Mouse (Mus musculus) MEL (cell line): ENCODE measurements around the gene Nusap1.

Experiments used
- CTCF ChIP-seq, 3 experiments: IDR thresholded peaks in 2 of 3; conservative IDR thresholded peaks in 1 of 3; 2 replicates each; pipeline ENCODE4 v1.5.1; 2011 to 2012; ENCODE audit warnings: low read length in 3 of 3, low read depth in 2 of 3, mild to moderate bottlenecking in 2 of 3, improper control_type of control experiment in 1 of 3, inconsistent platforms in 1 of 3, mixed read lengths in 1 of 3, moderate library complexity in 1 of 3; ENCODE audit not compliant: control insufficient read depth in 1 of 3, insufficient read depth in 1 of 3, poor library complexity in 1 of 3, severe bottlenecking in 1 of 3
- E2F4 ChIP-seq: IDR thresholded peaks from 2 replicates; pipeline ENCODE4 v1.6.1; 2011; ENCODE audit warnings: low read depth, low read length, improper control_type of control experiment, borderline replicate concordance
- EP300 ChIP-seq, 2 experiments: IDR thresholded peaks; 2 replicates each; pipeline ENCODE4 v1.6.1; 2011; ENCODE audit warnings: improper control_type of control experiment in 2 of 2, low read length in 2 of 2, low read depth in 1 of 2, mild to moderate bottlenecking in 1 of 2
- JUND ChIP-seq: IDR thresholded peaks from 2 replicates; pipeline ENCODE4 v1.6.1; 2011; ENCODE audit warnings: low read depth, mild to moderate bottlenecking, improper control_type of control experiment, low read length
- MAX ChIP-seq: IDR thresholded peaks from 2 replicates; pipeline ENCODE4 v1.6.1; 2011; ENCODE audit warnings: low read length, improper control_type of control experiment
- MAZ ChIP-seq: IDR thresholded peaks from 2 replicates; pipeline ENCODE4 v1.6.1; 2012; ENCODE audit warnings: low read depth, mild to moderate bottlenecking, inconsistent platforms, low read length, improper control_type of control experiment
- NELFE ChIP-seq: IDR thresholded peaks from 2 replicates; pipeline ENCODE4 v1.6.1; 2011; ENCODE audit warnings: low read depth, low read length, improper control_type of control experiment
- POLR2A ChIP-seq, 2 experiments: IDR thresholded peaks; 2 replicates each; pipeline ENCODE4 v1.6.1; 2011 to 2012; ENCODE audit warnings: low read length in 2 of 2, mild to moderate bottlenecking in 2 of 2, control low read depth in 1 of 2, improper control_type of control experiment in 1 of 2, low read depth in 1 of 2, moderate library complexity in 1 of 2; ENCODE audit not compliant: control insufficient read depth in 1 of 2, insufficient read depth in 1 of 2, poor library complexity in 1 of 2
- POLR2AphosphoS2 ChIP-seq: IDR thresholded peaks from 2 replicates; pipeline ENCODE4 v1.6.1; 2011; ENCODE audit warnings: low read length, improper control_type of control experiment
- SMC3 ChIP-seq: IDR thresholded peaks from 2 replicates; pipeline ENCODE4 v1.6.1; 2011; ENCODE audit warnings: low read depth, low read length, improper control_type of control experiment

DNA sequence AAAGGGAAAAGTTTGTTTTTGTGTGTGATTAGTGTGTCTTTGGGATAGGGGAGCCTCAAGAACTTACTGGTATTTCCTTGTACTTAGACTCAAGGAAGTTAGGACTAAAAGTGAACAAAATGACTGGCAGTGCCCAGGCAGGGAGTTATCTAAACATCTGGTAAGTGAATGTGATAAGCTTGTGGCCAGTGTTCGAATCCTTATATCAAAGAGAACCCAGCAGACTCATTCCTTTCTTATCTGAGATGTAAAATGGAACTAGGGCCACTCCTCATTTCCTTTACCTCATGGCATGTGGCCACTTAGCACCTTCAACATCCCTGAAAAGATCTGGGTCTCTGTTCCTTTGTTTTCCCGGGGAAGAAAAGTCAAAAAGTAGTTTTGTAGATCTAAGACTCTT is 14.2 kb upstream of the Nusap1 start:
- TF ChIP-seq EP300 (IDR thresholded peaks at IDR 0.05; ENCODE audit: low read depth in 1 of 2, low read length in 2 of 2) (peak; percentile 78 to 81), MAZ (no peak), CTCF (IDR thresholded peaks at IDR 0.05 in 2 of 3, conservative IDR thresholded peaks at IDR 0.05 in 1 of 3; ENCODE audit: control insufficient read depth in 1 of 3, insufficient read depth in 1 of 3, low read depth in 2 of 3, low read length in 3 of 3, poor library complexity in 1 of 3, severe bottlenecking in 1 of 3) (no peak), NELFE (no peak), POLR2AphosphoS2 (no peak), POLR2A (IDR thresholded peaks at IDR 0.05; ENCODE audit: control insufficient read depth in 1 of 2, insufficient read depth in 1 of 2, low read depth in 1 of 2, low read length in 2 of 2, poor library complexity in 1 of 2) (no peak), MAX (no peak), JUND (no peak), SMC3 (no peak), E2F4 (no peak)
